Comparison of ENCODE assay signal across 11 mouse cellular contexts in the genomic region with DNA sequence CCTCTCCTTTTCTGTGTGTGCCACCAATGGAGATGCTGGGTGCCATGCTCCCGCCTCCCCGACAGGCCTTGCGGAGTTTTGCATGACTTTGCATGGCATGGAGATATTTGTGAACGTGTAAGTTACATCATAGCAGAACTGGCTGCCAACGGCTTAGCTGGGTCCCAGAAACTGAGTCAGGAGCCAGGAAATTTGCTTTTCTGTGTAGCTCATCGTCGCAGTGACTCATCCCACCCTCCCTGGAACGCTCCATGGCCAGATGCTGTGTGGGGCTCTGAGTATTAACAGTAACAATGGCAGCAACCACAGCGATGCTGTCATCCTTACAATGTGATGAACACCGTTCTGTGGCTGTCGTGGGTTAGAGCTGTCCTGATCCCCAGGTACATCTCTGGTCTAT.
DNase-seq lines count a peak whose midpoint lies in the region; ATAC-seq lines count a peak whose summit lies in the region.
"Had no signal": no experiment of that assay in that cellular context is flagged by ENCODE, and none has a peak within 500 bp of the region (broad histone marks: within the 10 kb centered on the region; RNA-seq: fewer than 3 reads in every experiment).

No protein-coding gene starts in this region.

- no peaks in the 10 kb centered on the region for H3K4me1 ChIP-seq in kidney, embryonic 16.5 days (ENCODE audit: insufficient read depth, low read length)

- DNase-seq in right cerebral cortex, adult 18-20 months: peak; percentile 94
- no peak for DNase-seq in right cerebral cortex, postnatal 4 days
- DNase-seq in frontal cortex, adult 2 months (ENCODE audit: extremely low spot score in 1 of 2, low spot score in 1 of 2): peak; percentile 91 to 95
- peak; percentile 57 to 65 for DNase-seq in layer of hippocampus, postnatal 10 days (ENCODE audit: low spot score in 2 of 2)
- peak; percentile 86 to 92 for DNase-seq in right cerebral cortex, postnatal 36 days (ENCODE audit: low spot score in 2 of 2)
- DNase-seq in spleen, postnatal 4 days (ENCODE audit: low spot score in 2 of 2): no peak
- DNase-seq in liver: no peak
- DNase-seq: cerebellum, adult 9-11 months had no signal

- no peak overlapping the region for H3K4me2 ChIP-seq in kidney, embryonic 16.5 days (replicated peaks; ENCODE audit: low read depth, low read length)
- H3K4me2 ChIP-seq: limb, embryonic 15.5 days had no signal

- no peak for ATAC-seq in kidney, embryonic 16.5 days (ENCODE audit: low FRiP score, low TSS enrichment)
- ATAC-seq: Patski had no signal

- no peaks in the 10 kb centered on the region for H3K36me3 ChIP-seq in kidney, embryonic 16.5 days (ENCODE audit: insufficient read depth, low read length)
- H3K36me3 ChIP-seq: limb, embryonic 15.5 days had no signal

- WGBS in kidney, embryonic 16.5 days: 88% methylated on average over 11 of the region's 11 CpGs

- no peak overlapping the region for H3K27ac ChIP-seq in kidney, embryonic 16.5 days (ENCODE audit: low read length)
- H3K27ac ChIP-seq: limb, embryonic 15.5 days had no signal

- H3K9me3 ChIP-seq in kidney, embryonic 16.5 days (ENCODE audit: low read length): no peaks in the 10 kb centered on the region
- H3K9me3 ChIP-seq: limb, embryonic 15.5 days had no signal

- H3K9ac ChIP-seq in kidney, embryonic 16.5 days (replicated peaks; ENCODE audit: low read length): no peak overlapping the region
- H3K9ac ChIP-seq: limb, embryonic 15.5 days had no signal

- H3K4me3 ChIP-seq in kidney, embryonic 16.5 days (ENCODE audit: low read length): no peak overlapping the region
- H3K4me3 ChIP-seq: limb, embryonic 15.5 days had no signal

- no peaks in the 10 kb centered on the region for H3K27me3 ChIP-seq in kidney, embryonic 16.5 days (ENCODE audit: insufficient read depth, low read length)
- H3K27me3 ChIP-seq: limb, embryonic 15.5 days had no signal

Comparison
In these comparisons a context has a peak if more than half of its experiments do, and no peak if none do; other contexts are left out.
1. DNase-seq: peak in right cerebral cortex, adult 18-20 months (single experiment), frontal cortex, adult 2 months (2 of 2), layer of hippocampus, postnatal 10 days (2 of 2) and right cerebral cortex, postnatal 36 days (2 of 2); none in right cerebral cortex, postnatal 4 days (single experiment), spleen, postnatal 4 days (0 of 2) and liver (single experiment).